ENCODE assay signal across 9 mouse cellular contexts in genomic region chr11:117606137-117606536, GRCm38 (mm10). TPM values are rescaled to one million over a fixed set of nuclear protein-coding genes. Genes with fewer than 3 reads are reported as not detected.
DNase-seq lines count a peak whose midpoint lies in the region; ATAC-seq and TF ChIP-seq lines count a peak whose summit lies in the region.
"Had no signal": no experiment of that assay in that cellular context is flagged by ENCODE, and none has a peak within 500 bp of the region (broad histone marks: within the 10 kb centered on the region; RNA-seq: fewer than 3 reads in every experiment).

No protein-coding gene starts in this region.

- no peak for ATAC-seq in lung, embryonic 16.5 days (ENCODE audit: low read depth)
- ATAC-seq in intestine, postnatal 0 days, result no peak
- ATAC-seq in stomach, embryonic 16.5 days (ENCODE audit: insufficient read depth, low FRiP score), result no peak
- no peak for ATAC-seq in frontal cortex, adult (ENCODE audit: low TSS enrichment)

- no peak overlapping the region for H3K9ac ChIP-seq in lung, embryonic 16.5 days (ENCODE audit: low read length)
- H3K9ac ChIP-seq in intestine, postnatal 0 days (ENCODE audit: low read depth, low read length), result no peak overlapping the region
- no peak overlapping the region for H3K9ac ChIP-seq in stomach, embryonic 16.5 days (ENCODE audit: low read length)

- peaks cover 11% of the 10 kb centered on the region for H3K4me1 ChIP-seq in lung, embryonic 16.5 days (replicated peaks; ENCODE audit: control insufficient read depth, insufficient read depth, low read length)
- 0 out of 2 replicates have a peak, but pooled peaks cover 2% of the 10 kb centered on the region for H3K4me1 ChIP-seq in intestine, postnatal 0 days (replicated peaks; ENCODE audit: control insufficient read depth, insufficient read depth, low read length)
- peaks cover 9% of the 10 kb centered on the region; the same call in 1 of the 2 replicates for H3K4me1 ChIP-seq in stomach, embryonic 16.5 days (ENCODE audit: control insufficient read depth, insufficient read depth, low read length)

- no peaks in the 10 kb centered on the region; the same call in 1 of the 2 replicates for H3K27me3 ChIP-seq in lung, embryonic 16.5 days (ENCODE audit: control insufficient read depth, insufficient read depth, low read depth, low read length)
- H3K27me3 ChIP-seq in intestine, postnatal 0 days (replicated peaks; ENCODE audit: control insufficient read depth, insufficient read depth, low read length), result peaks cover 7% of the 10 kb centered on the region; the same call in 1 of the 2 replicates
- H3K27me3 ChIP-seq in stomach, embryonic 16.5 days (ENCODE audit: control insufficient read depth, insufficient read depth, low read length), result 0 out of 2 replicates have a peak, but pooled peaks cover 3% of the 10 kb centered on the region

- H3K36me3 ChIP-seq in lung, embryonic 16.5 days (ENCODE audit: control insufficient read depth, insufficient read depth, low read length), result no peaks in the 10 kb centered on the region
- no peaks in the 10 kb centered on the region for H3K36me3 ChIP-seq in intestine, postnatal 0 days (ENCODE audit: control insufficient read depth, insufficient read depth)
- H3K36me3 ChIP-seq in stomach, embryonic 16.5 days (ENCODE audit: control insufficient read depth, insufficient read depth, low read length), result no peaks in the 10 kb centered on the region

- H3K4me3 ChIP-seq in gastrocnemius, adult 2 months, result peak overlapping the region; percentile 66
- H3K4me3 ChIP-seq in lung, embryonic 16.5 days (ENCODE audit: low read length), result no peak overlapping the region
- H3K4me3 ChIP-seq in intestine, postnatal 0 days (ENCODE audit: low read depth, low read length), result no peak overlapping the region; the same call in 1 of the 2 replicates
- H3K4me3 ChIP-seq in stomach, embryonic 16.5 days (replicated peaks; ENCODE audit: low read length), result no peak overlapping the region

- TF ChIP-seq CTCF in gastrocnemius, adult 2 months (IDR thresholded peaks at IDR 0.05), result no peak
- no peak for TF ChIP-seq CTCF in intestine, postnatal 0 days (IDR thresholded peaks at IDR 0.05; ENCODE audit: low read depth)

- 38% methylated on average over 9 of the region's 9 CpGs for WGBS in lung, embryonic 16.5 days
- 39% methylated on average over 9 of the region's 9 CpGs for WGBS in intestine, postnatal 0 days
- WGBS in stomach, embryonic 16.5 days, result 31% methylated on average over 9 of the region's 9 CpGs

- H3K9me3 ChIP-seq in lung, embryonic 16.5 days (ENCODE audit: control insufficient read depth, low read length), result no peaks in the 10 kb centered on the region
- H3K9me3 ChIP-seq in intestine, postnatal 0 days (ENCODE audit: control insufficient read depth), result no peaks in the 10 kb centered on the region
- no peaks in the 10 kb centered on the region for H3K9me3 ChIP-seq in stomach, embryonic 16.5 days (replicated peaks; ENCODE audit: control insufficient read depth, low read length)

- peak; percentile 42 for DNase-seq in gastrocnemius, adult 2 months
- no peak for DNase-seq in gastrocnemius, postnatal 36 days
- no peak for DNase-seq in lung, postnatal 14 days
- no peak for DNase-seq in thymus, postnatal 0 days (ENCODE audit: low spot score)
- DNase-seq: right cerebral cortex, postnatal 4 days had no signal

- peak overlapping the region; percentile 76 for H3K27ac ChIP-seq in gastrocnemius, adult 2 months
- no peak overlapping the region for H3K27ac ChIP-seq in lung, embryonic 16.5 days (ENCODE audit: low read length)
- H3K27ac ChIP-seq in intestine, postnatal 0 days (ENCODE audit: low read depth, low read length), result no peak overlapping the region
- H3K27ac ChIP-seq in stomach, embryonic 16.5 days (ENCODE audit: low read length), result no peak overlapping the region

- peak overlapping the region; percentile 26; the same call in 1 of the 2 replicates for H3K4me2 ChIP-seq in lung, embryonic 16.5 days (ENCODE audit: low read depth, low read length)
- peak overlapping the region; percentile 37 for H3K4me2 ChIP-seq in intestine, postnatal 0 days (replicated peaks; ENCODE audit: low read depth)
- peak overlapping the region; percentile 21; the same call in 1 of the 2 replicates for H3K4me2 ChIP-seq in stomach, embryonic 16.5 days (ENCODE audit: low read depth, low read length)

- intact Hi-C loops in gastrocnemius, adult 2 months (cut with DNase I), result no loop called here
- intact Hi-C loops in gastrocnemius, postnatal 36 days (cut with DNase I), result no loop called here

RNA-seq across cellular contexts. Expression of gene Tnrc6c, which starts 48.0 kb away (rescaled TPM):
- 10 to 100 TPM; 18.5 to 24.8 TPM for total RNA-seq in gastrocnemius, adult 2 months (2021)
- 10 to 100 TPM; 15.0 to 19.6 TPM for total RNA-seq in gastrocnemius, postnatal 36 days (2021)
- polyA plus RNA-seq in lung, embryonic 16.5 days (2015; fragmentation: Nextera tagmentation; extraction: Ambion mirVana), result 8.6 and 9.3 TPM in 2 replicates
- 6.1 and 6.9 TPM in 2 replicates for polyA plus RNA-seq in intestine, postnatal 0 days (2015; fragmentation: Nextera tagmentation; extraction: Ambion mirVana)
- 10.2 and 10.5 TPM in 2 replicates for polyA plus RNA-seq in stomach, embryonic 16.5 days (2015; fragmentation: Nextera tagmentation; extraction: Ambion mirVana)
- polyA plus RNA-seq in thymus, postnatal 0 days (2015; fragmentation: Nextera tagmentation; extraction: Ambion mirVana), result 13.2 and 18.7 TPM in 2 replicates
